Mouse (Mus musculus) CD4-positive, CD25-positive, alpha-beta regulatory T cell, adult 4 months (primary cell): Measurements from ENCODE around the gene Dhrs4. TPM values are rescaled to one million over a fixed set of nuclear protein-coding genes. Genes with fewer than 3 reads are reported as not detected.

ENCODE experiments used
- ATAC-seq: one replicate; pipeline ENCODE4 v1.8.0; 2017
- polyA plus RNA-seq, 2 experiments: library from polyadenylated mRNA; unstranded; fragments of 100-300 nt; shearing (Covaris generic); gene quantifications; one replicate each; pipeline ENCODE4 v1.2.1; 2017

The Dhrs4 gene
- polyA plus RNA-seq, 2 experiments from 2014 or later, result 41.9 to 49.5 TPM

- ATAC-seq, result no peak
Measured at GRCm38 (mm10) chr14:55536116-55536745, 57.7 kb downstream of the Dhrs4 start.

Other genes starting within 250 kb of the Dhrs4 start
- gene Carmil3, start 11.9 kb downstream of the Dhrs4 start, polyA plus RNA-seq, result not detected
- not detected for gene Cpne6, start 31.7 kb downstream of the Dhrs4 start, polyA plus RNA-seq
- under 1 TPM in 1 of 2 experiments, not detected in 1; 0.07 TPM for gene Nrl, start 46.2 kb downstream of the Dhrs4 start, polyA plus RNA-seq
- 10 to 100 TPM; 37.3 to 57.7 TPM for gene Pck2, start 61.5 kb downstream of the Dhrs4 start, polyA plus RNA-seq
- 100 to 1,000 TPM; 103 to 125 TPM for gene Dcaf11, start 81.2 kb downstream of the Dhrs4 start, polyA plus RNA-seq
- 1 to 10 TPM; 3.3 to 7.1 TPM for gene A730061H03Rik, start 81.6 kb downstream of the Dhrs4 start, polyA plus RNA-seq
- not detected for gene Fitm1, start 96.9 kb downstream of the Dhrs4 start, polyA plus RNA-seq
- 100 to 1,000 TPM; 664 to 711 TPM for gene Psme1, start 99.4 kb downstream of the Dhrs4 start, polyA plus RNA-seq
- 10 to 100 TPM; 20.9 to 22.9 TPM for gene Emc9, start 106.5 kb downstream of the Dhrs4 start, polyA plus RNA-seq
- 100 to 1,000 TPM; 853 to 877 TPM for gene Psme2, start 112.4 kb downstream of the Dhrs4 start, polyA plus RNA-seq
- 10 to 100 TPM; 35.5 to 47.2 TPM for gene Rnf31, start 113.0 kb downstream of the Dhrs4 start, polyA plus RNA-seq
- 100 to 1,000 TPM; 168 to 222 TPM for gene Irf9, start 124.8 kb downstream of the Dhrs4 start, polyA plus RNA-seq
- 10 to 100 TPM; 14.5 to 22.1 TPM for gene Rec8, start 139.3 kb downstream of the Dhrs4 start, polyA plus RNA-seq
- gene Ipo4, start 157.2 kb downstream of the Dhrs4 start, polyA plus RNA-seq, result 10 to 100 TPM; 33.4 to 42.0 TPM
- under 1 TPM in 1 of 2 experiments, not detected in 1; 0.98 TPM for gene Gm49378, start 159.1 kb downstream of the Dhrs4 start, polyA plus RNA-seq
- 10 to 100 TPM; 39.7 to 46.7 TPM for gene Tm9sf1, start 165.0 kb downstream of the Dhrs4 start, polyA plus RNA-seq
- 1 to 10 TPM in 1 of 2 experiments, under 1 TPM in 1; 0.69 to 1.3 TPM for gene Tssk4, start 171.4 kb downstream of the Dhrs4 start, polyA plus RNA-seq
- 100 to 1,000 TPM in 1 of 2 experiments, 10 to 100 TPM in 1; 92.4 to 106 TPM for gene Mdp1, start 181.8 kb downstream of the Dhrs4 start, polyA plus RNA-seq
- gene Gmpr2, start 193.2 kb downstream of the Dhrs4 start, polyA plus RNA-seq, result 10 to 100 TPM; 29.8 to 34.1 TPM
- 100 to 1,000 TPM; 338 to 343 TPM for gene Nedd8, start 193.4 kb downstream of the Dhrs4 start, polyA plus RNA-seq
- gene Tinf2, start 203.1 kb downstream of the Dhrs4 start, polyA plus RNA-seq, result 10 to 100 TPM; 26.4 to 29.2 TPM
- not detected for gene Tgm1, start 235.2 kb downstream of the Dhrs4 start, polyA plus RNA-seq
- 10 to 100 TPM; 70.5 to 94.7 TPM for gene Rabggta, start 243.5 kb downstream of the Dhrs4 start, polyA plus RNA-seq